Comparison of ENCODE assay signal across 17 mouse cellular contexts in genomic region chr2:35723691-35724090, GRCm38 (mm10).
A peak's percentile ranks its signal among the peaks of the same experiment; 100 is the strongest.
DNase-seq lines count a peak whose midpoint lies in the region; ATAC-seq lines count a peak whose summit lies in the region.
"Had no signal": no experiment of that assay in that cellular context is flagged by ENCODE, and none has a peak within 500 bp of the region (broad histone marks: within the 10 kb centered on the region; RNA-seq: fewer than 3 reads in every experiment).

No protein-coding gene starts in this region.

- H3K9me3 ChIP-seq in forebrain, embryonic 15.5 days = no peaks in the 10 kb centered on the region
- H3K9me3 ChIP-seq in forebrain, embryonic 16.5 days (ENCODE audit: control insufficient read depth, low read length) = no peaks in the 10 kb centered on the region
- H3K9me3 ChIP-seq: limb, embryonic 10.5 days; liver, embryonic 13.5 days; midbrain, embryonic 10.5 days; stomach, embryonic 15.5 days had no signal

- no peak overlapping the region for H3K4me3 ChIP-seq in forebrain, embryonic 15.5 days
- no peak overlapping the region for H3K4me3 ChIP-seq in forebrain, embryonic 16.5 days (replicated peaks; ENCODE audit: low read length)
- H3K4me3 ChIP-seq: heart, adult 2 months; limb, embryonic 10.5 days; liver, embryonic 13.5 days; midbrain, embryonic 10.5 days; stomach, embryonic 15.5 days had no signal

- H3K4me1 ChIP-seq in forebrain, embryonic 15.5 days = peaks cover 14% of the 10 kb centered on the region
- peaks cover 6% of the 10 kb centered on the region for H3K4me1 ChIP-seq in forebrain, embryonic 16.5 days (replicated peaks; ENCODE audit: control insufficient read depth, insufficient read depth, low read length)

- 75% methylated on average over 7 of the region's 7 CpGs for WGBS in forebrain, embryonic 15.5 days
- WGBS in forebrain, embryonic 16.5 days = 71% methylated on average over 7 of the region's 7 CpGs

- peaks cover 74% of the 10 kb centered on the region for H3K36me3 ChIP-seq in forebrain, embryonic 15.5 days
- peaks cover 21% of the 10 kb centered on the region for H3K36me3 ChIP-seq in forebrain, embryonic 16.5 days (ENCODE audit: control insufficient read depth, insufficient read depth)

- DNase-seq in testis, postnatal 10 days (ENCODE audit: low spot score) = peak; percentile 62
- DNase-seq in testis, postnatal 14 days (ENCODE audit: low spot score) = no peak
- peak; percentile 80 to 82 for DNase-seq in cerebellum, postnatal 25 days
- no peak for DNase-seq in thymus, postnatal 25 days
- no peak for DNase-seq in retina, embryonic 14.5 days (ENCODE audit: low spot score)
- no peak for DNase-seq in embryo, embryonic 11 days
- DNase-seq: adrenal gland, adult 2 months; gastrocnemius, postnatal 10 days; heart, adult 2 months; liver, embryonic 13.5 days; lung, postnatal 10 days; thymus, postnatal 4 days had no signal

- ATAC-seq in forebrain, embryonic 15.5 days (replicated peaks) = no peak
- no peak for ATAC-seq in forebrain, embryonic 16.5 days

- no peaks in the 10 kb centered on the region for H3K27me3 ChIP-seq in forebrain, embryonic 15.5 days
- H3K27me3 ChIP-seq in forebrain, embryonic 16.5 days (replicated peaks; ENCODE audit: control insufficient read depth, insufficient read depth, low read length) = no peaks in the 10 kb centered on the region
- H3K27me3 ChIP-seq: liver, embryonic 13.5 days; stomach, embryonic 15.5 days had no signal

- no peak overlapping the region for H3K4me2 ChIP-seq in forebrain, embryonic 15.5 days (replicated peaks)
- no peak overlapping the region for H3K4me2 ChIP-seq in forebrain, embryonic 16.5 days (ENCODE audit: low read length)
- H3K4me2 ChIP-seq: liver, embryonic 13.5 days; stomach, embryonic 15.5 days had no signal

- H3K9ac ChIP-seq in forebrain, embryonic 15.5 days (replicated peaks) = no peak overlapping the region
- no peak overlapping the region for H3K9ac ChIP-seq in forebrain, embryonic 16.5 days (replicated peaks; ENCODE audit: low read depth, low read length)
- H3K9ac ChIP-seq: liver, embryonic 13.5 days; stomach, embryonic 15.5 days had no signal

- peak overlapping the region; percentile 29; the same call in 1 of the 2 replicates for H3K27ac ChIP-seq in forebrain, embryonic 15.5 days (replicated peaks)
- no peak overlapping the region for H3K27ac ChIP-seq in forebrain, embryonic 16.5 days (ENCODE audit: low read length)
- H3K27ac ChIP-seq: heart, adult 2 months; limb, embryonic 10.5 days; liver, embryonic 13.5 days; midbrain, embryonic 10.5 days; stomach, embryonic 15.5 days had no signal

Comparison
In these comparisons a context has a peak if more than half of its experiments do, and no peak if none do; other contexts are left out.
1. DNase-seq: peak in testis, postnatal 10 days (single experiment) and cerebellum, postnatal 25 days (2 of 2); none in testis, postnatal 14 days (single experiment), thymus, postnatal 25 days (single experiment), retina, embryonic 14.5 days (single experiment) and embryo, embryonic 11 days (single experiment).